Mouse (Mus musculus): ENCODE data around the gene Ctsz.

The Ctsz gene

DNA sequence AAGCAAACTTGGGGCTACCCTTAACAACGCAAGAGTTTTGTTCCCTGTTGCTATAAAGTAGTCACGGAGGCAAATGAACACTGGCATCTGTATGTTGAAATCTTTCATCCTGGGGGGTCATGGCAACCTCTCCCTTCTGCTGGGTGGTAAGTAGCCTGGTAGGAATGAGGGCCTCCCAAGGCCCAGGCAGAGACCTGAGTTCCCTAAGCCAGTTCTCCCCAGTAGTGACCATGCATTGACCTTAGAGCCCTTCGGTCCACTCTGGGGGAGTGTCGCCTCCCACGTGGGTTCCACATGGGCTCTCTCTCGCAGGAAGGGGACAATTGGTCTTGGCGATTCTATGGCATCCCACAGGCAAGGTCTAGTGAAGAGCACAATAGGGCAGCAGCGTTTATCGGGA is 1.1 kb upstream of the Ctsz start:
- no peak for DNase-seq

DNA sequence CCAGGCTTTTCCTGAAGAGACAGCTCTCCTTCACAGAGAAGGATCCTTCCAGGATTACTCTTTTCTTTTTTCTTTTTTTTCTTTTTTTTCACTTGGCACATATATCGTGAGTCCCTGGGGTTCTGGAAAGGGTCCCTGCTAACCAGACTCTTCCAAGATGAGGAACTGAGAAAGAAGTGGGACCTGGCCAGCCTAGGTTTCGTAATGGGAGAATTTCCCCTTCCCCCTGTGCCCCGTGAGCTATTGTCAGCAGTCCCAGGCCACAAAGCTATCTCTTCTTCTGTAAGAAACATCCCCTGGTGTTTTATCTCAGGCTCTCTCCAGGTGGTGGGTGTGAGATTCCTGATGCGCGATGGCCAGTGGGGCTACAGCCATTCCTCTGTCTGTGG is 605 bp upstream of the Ctsz start:
- DNase-seq = no peak

DNA sequence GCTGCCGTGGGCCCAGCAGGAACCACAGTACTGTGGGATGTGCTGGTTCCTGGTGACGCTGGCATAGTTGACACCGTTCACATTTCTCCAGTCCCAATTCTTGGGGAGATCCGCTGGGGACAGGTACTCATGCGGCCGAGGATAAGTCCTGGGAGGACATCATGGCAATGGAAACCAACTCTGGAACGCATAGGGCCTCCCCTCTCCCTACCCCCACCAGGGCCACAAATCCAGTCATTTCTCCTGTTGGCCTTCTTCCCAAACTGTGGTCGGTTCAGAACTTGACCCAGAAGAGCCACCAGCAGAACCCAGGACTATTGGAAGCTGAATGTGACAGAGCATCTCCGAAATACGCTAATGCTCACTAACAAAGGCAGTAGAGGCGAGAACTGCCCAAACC is 658 bp downstream of the Ctsz start:
- no peak for DNase-seq

DNA sequence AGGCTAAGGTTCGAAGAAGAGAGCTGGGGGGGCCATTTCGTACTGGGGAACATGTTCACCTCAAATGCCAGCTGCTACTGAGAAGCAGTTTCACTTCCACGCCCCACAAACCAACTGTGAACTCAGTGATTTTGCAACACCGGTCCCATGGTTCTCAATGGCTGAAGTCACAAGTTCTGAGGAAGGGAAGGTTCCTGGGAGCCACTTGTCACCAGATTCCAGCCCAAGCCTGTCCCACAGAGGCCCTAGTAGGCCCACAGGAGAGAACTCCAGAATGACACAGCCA is 1.2 kb downstream of the Ctsz start:
- no peak for DNase-seq

DNA sequence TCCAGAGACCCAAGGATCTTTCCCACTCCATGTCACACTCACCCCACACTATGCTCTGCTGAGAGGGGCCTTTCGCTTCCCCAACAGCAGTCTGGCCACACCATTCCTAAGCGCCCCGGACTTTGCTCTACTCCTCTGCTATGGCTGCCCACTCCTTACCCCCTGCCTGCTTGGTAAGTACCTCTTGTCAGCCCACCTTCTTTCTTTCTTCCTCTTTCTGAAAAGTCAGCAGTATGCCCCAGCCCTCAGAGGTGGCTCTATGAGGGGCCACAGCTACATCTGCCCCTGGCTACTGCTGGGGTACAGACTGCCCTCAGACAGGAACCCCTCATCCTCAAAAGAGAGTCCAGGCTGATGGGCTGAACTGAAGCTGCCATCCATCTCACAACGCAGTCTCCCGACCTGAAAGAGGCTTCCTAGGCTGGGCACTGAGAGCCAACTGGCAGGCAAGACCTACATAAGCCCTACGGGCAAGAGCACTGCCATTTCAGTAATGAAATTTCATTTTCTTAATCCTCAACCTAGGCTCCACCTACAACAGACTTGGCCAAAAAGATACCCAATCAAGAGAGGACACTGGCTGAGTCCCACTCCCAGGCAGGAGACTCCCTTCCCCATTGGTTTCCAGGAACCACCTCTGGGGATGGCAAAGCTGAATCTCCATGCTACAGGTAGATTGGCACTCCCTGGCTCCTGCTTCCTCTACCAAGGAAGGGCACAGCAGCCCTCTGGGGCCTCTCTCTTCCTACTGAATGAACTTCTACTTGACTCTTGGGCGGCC is 1.7 kb downstream of the Ctsz start:
- no peak for DNase-seq

DNA sequence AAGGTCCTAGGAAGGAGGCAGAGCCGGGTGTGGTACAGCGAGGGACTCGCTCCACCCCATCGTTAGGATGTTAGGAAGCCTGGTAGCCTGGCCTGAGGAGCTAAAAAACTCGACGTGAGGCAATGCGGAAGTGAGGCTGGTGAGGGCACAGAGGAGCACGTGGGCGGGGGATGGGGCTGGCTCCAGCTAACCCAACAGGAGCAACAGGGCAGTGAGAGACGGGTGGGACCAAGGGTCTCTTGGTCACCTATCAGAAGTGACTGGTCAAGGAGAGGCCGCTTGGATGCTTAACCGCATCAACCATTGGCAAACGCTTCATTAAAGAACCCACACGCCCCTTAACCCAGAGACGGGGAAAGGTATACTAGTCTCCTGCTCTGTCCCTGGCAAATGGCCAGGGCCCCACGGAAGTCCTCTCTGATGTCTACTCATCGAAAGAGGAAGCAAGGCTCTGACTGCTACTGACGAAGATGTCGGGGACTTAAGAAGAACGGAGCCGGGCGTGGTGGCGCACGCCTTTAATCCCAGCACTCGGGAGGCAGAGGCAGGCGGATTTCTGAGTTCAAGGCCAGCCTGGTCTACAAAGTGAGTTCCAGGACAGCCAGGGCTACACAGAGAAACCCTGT is 2.6 kb downstream of the Ctsz start:
- no peak for DNase-seq

DNA sequence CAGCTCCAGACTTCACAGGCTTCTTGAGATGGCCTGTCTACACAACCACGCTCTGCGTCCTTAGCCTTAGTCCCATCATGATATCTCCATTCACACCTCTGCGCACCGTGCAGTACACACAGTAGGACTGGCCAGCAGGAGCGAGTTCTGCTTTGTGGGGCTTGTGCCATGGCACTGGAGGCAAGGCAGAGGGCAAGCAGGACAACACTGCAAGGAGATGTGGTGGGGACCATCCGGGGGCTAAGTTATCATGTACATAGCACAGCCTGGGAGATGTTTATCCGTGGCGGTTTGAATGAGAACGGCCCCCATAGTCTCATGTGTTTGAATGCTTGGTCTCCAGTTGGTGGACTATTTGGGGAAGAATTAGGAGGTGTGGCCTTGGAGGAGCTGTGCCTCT is 3.9 kb downstream of the Ctsz start:
- no peak for DNase-seq

DNA sequence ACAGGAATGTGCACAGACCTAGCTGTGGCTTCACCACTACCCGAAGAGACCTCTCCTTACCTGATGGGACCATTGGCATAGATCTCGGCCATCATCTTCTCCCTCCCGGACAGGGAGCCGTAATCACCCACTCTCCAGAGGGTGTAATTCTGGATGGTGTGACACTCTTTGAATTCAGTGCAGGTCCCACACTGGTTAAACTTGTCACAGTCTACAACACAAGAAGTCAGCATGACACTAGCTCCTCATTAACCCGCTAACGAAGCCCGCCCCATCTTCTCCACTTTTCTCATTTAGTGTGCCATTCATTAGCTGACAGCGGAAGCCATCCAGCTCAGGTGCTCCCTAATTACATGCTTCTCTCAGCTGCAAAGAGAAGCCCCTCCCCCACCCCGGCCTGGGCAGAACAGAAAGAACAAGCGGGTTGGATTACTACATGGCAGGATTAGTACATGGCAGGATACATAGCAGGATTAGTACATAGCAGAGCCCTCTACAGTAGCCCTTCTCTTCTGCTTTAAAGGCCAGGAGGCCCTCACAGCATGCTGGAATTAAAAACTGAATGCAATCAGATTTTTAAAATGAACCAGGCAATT is 9.7 kb downstream of the Ctsz start:
- DNase-seq = peak; percentile 51

DNA sequence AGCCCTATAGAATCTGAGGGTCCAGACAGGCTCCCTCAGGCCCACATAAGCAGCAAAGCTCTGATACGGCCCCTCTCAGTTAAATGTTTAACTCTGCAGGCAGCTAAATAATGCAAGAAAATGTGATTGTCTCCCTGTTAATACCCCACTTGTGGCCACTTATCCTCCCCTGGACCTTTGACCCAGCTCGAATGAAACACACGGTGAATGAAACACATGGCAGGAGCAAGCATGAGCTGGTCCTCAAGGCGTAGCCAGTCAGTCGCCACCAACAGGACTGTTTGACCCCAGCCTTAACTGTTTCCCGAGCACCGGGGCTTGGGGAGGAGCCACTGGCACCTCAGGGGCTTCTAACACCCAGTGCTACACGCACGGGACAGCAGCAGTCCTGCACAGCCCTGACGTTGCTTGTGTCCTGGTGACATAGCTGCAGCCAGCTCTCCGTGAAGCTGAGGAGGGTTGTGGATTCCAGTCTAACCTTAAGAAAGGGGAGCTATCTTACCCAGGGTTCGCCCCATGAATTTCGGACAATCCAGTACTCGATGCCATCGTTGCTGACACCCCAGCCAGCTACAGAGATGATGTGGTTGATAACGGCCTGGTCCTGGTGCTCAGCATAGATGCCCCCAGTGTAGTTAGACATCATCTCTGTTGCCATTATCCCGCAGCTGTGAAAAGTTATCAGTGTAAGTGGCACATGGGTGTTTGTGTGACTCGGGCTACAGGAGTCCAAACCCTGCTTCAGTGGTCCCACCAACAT is 10.6 kb downstream of the Ctsz start:
- DNase-seq = no peak

DNA sequence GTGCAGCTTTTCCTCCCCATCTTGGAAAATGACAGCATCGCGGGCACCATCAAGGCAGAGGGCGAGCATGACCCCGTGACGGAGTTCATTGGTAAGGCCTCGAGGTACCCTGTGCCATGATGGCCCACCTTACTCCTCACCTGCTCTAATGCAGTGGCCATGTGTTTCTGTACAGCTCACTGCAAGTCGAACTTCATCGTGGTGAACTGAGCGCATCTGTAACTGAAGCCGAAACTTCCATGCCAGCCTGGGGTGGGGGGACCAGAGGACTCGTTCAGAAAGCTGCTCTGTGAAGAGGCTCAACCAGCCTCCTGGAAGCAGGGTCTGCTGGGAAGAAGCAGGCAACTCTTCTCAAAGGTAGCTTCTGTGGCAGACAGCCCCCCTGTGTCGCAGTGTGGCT is 12.0 kb downstream of the Ctsz start:
- DNase-seq = no peak

DNA sequence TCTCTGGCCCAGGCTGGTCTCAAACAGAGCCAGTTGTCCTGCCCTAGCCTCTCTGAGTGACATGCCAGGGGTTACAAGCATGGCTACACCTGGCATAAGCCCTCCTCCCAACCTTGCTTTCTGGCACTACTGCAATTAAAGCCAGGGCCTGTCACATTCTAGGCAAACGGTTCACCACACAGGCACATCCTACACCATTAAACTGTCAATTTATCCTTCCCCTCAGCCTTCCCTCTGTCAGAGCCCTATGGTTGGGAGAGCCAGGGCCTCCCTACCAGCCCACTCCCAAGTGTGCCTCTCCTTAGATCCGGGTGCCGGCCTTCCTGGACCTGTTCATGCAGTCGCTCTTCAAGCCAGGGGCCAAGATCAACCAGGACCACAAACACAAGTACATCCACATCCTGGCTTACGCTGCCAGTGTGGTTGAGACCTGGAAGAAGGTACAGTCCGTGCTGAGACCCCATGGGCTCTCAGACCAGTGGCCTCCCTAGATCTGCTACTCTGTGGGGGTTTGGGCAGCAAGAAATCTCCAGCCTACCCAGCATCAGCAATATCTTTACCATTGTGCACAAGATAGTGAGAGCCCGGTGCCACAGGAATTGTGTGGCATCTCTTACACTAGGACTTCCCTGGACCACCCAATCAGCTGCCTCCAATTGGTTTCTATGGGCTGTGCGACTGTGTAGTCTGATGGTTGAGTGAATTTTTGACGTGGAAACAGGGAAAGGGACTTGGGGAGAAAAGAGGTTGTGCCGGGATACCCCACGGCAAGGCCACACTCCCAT is 14.3 kb downstream of the Ctsz start:
- DNase-seq = no peak

DNA sequence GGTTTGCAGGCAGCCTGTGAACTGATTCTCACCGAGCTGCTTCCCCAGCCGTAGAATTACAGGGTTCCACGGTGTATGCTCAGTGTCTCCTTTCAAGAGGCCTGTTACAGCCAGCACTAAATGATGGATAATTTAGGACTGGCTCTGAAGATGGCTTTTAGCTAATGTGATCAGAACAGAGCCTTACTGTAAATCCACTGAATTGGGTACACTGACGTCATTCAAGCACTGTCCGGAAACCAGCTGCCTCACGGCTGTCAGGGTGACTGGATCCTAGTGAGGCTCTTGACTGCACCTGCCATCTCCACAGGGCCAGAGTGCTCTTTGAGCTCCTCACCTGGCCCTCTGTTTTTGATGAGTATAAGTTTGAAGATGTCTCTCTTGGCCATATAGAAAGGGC is 17.7 kb downstream of the Ctsz start:
- DNase-seq = no peak

DNA sequence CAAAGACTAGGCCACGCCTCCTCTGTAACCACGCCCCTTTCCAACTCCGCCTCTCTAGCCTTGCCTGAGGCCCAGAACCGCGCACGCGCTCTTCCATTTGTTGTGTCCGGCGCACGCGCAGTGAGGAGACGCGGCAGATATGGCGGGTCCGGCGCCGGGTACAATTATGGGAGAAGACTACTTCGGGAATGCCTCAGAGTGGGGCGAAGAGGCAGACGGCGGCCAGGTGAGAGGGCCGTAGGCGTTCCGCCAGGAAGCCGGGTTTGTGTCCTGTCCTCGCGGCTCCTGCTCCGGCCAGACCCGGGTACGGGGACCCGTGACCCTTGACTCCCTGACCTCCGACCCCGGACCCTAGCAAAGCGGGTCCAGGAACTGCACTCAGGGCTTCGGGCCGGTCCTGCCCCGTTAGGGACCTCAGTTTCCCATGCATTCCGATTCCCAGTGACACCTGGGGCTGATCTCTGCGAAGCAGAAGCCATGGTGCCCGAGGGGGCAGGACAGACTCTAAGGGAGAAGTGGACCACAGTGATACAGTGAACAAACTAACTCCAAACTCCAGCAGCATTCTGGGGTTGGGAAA is 23.0 kb downstream of the Ctsz start, which contains the start of gene Nelfcd:
TSS of gene Nelfcd (plus strand) at position 74 of the 580 bp plus-strand sequence.
- DNase-seq = peak; percentile 96

DNA sequence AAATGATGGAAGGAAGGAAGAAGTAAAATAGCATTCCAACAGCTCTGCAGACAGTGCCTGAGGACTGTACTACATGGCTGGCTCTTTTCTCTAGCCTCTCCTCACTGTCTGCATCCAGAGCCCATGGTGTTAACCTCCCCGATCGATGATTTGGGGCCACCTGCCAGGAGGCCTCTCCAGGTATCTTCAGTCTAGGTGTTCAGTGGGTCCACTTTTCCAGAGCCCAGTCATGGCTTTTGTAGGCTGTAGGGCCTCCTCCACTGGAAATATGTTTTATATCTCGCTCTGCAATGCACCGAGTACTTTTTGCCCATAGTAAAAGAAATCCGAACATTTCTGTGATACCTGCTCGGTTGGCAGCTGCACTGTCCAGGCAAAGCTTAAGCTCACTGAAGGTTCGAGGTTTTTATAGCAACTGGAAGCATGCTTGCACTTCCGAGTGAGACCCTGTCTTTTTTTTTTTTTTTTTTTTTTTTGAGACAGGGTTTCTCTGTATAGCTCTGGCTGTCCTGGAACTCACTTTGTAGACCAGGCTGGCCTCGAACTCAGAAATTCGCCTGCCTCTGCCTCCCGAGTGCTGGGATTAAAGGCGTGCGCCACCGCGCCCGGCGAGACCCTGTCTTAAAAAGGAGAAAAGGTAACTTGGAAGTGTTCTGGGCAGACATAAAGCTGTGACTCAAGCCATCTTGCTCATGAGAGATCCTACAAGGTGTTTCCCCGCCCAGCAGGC is 23.7 kb downstream of the Ctsz start:
- no peak for DNase-seq

DNA sequence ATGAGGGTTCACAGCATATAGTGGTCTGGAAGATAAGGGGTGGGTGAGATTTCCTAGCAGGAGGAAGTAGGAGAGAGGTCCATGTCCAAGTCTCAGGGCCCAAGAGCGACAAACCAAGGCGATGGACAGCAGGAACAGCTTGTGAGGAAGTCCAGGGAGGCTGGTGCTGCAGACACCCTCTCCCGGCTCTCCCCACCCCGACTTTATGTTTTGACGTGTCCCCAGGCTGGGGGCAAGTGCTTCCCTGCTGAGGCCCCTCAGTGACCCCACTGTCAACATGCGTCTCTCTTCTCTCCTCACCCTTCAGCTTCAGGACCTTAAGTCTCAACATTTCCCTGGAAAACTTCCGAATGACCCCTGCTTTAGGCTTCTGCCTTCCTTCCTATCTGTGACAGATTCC is 25.7 kb downstream of the Ctsz start:
- no peak for DNase-seq

DNA sequence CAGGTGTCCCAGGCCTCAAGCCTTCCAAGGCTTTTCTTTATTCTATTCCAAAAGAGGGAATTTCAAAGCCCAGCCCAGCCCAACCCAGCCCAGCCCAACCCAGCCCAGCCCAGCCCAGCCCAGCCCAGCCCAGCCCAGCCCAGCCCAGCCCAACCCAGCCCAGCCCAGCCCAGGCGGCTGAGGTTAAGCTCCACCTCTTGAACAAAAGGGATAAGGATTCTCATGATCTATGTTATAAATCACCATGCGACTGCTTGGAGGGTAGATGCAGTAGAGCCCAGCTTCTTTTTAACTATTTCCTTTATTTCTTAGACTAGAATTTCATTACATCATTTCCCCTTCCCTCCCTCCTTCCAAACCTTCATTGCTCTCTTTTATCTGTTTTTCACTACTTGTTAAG is 28.6 kb downstream of the Ctsz start:
- no peak for DNase-seq

DNA sequence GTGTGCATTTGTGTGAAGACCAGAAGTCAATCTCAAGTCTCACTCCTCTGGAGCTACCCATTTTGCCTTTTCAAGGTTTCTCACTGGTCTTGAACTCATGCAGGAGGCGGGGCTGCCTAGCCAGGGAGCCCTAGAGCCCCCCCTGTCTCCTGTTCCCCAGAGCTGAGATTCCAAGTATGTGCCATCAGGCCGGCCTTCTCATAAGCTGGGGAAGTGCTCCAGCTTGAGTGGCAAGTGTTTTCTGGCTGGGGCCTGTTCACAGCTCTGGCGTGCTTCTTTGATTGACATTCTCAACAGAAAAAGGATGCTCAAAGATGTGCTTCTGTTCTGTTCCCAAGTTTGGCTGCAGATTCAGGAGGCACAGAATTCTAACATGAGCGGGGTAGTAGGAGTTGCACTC is 38.4 kb downstream of the Ctsz start:
- no peak for DNase-seq

DNA sequence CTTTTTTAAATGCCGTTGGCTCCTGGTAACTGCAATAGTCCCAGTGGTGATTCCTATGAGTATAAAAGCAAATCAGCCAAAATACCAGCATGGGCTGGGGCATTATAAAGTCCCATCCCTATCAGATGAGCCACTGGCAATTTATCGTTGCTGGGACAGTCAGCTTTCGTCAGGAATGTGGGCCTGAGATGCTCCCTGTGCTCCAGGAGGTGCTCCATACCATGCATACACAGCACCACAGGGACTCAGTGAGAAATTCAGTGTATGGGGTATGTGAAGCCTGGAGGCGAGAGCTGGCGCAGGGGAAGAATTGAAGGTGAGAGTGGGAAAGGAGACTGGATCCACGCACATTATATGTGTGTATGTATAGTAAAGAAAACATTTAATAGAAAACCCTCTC is 41.0 kb downstream of the Ctsz start:
- DNase-seq = no peak

DNA sequence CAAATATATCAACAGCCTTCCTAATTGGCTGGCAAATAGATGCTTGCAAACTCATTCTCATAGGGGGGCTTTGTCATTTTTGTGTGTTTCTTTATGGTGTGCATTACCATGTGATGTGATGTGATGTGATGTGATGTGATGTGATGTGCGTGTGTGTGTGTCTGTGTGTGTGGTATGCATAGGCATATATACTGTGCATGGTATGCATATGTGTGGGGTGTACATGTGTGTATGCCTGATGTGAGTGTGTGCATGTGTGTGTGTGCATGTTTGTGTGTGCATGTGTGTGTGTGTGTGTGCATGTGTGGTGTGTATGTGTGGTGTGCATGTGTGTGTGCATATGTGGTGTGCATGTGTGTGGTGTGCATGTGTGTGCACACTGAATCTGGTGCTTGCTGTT is 41.8 kb downstream of the Ctsz start:
- no peak for DNase-seq

DNA sequence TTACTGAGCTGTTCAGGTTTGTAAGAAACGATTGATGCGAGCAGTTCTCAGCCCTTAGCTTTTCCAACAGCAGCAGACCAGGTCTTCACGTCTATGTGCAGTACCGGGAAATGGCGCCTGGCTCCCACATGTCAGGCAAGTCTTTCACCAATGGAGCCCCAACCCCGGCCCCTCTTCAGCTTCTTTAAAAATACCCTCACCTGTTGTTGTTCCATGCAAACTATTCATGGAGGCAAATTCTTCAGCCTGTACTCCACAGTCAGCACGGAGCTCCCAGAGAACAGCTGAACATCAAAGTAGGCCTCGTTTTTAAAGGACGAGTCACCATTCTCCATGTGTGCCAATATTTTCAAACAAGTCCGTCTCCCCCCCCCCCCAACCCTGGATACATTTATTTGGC is 42.2 kb downstream of the Ctsz start:
- no peak for DNase-seq

DNA sequence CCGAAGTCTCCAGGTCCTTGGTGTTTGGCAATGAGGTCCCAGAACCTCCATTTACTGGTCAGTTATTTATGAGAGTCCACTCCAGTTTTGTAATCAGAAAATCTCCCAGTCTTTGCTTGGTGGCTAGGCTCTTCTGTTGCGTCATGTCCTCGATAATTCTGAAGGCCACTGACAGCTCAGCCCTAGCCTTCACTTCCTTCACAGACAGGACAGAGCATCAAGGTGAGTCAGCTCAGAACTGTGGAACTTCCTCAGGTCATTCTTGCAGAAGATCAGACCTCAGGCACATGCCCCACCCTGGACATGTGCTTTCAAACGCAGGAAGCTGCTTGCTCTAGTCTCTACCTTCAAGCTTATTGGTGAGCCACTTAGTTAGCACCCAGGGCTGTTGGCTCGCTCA is 45.5 kb downstream of the Ctsz start:
- DNase-seq = no peak

DNA sequence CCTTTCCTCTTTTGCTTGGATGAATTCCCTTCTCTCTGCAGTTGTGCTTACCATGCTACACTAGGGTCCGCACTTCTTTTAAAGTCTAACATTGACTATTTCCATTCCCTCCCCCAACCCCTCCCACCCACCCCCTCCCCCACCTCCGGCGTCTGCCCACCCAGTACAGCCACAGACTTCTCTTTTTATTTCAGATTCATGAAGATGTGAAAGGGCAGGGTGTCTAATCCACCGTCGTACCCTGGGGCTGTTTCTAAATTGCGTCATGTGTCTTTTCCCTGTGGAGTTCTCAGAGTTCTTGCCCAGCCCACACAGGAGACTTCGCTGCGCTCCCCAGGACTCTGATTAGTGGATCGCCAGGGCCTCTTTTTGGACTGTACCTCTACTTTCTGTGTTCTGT is 46.3 kb downstream of the Ctsz start:
- no peak for DNase-seq

All from retina, postnatal 1 day (tissue).